Mouse (Mus musculus): ENCODE measurements around the gene Pgk1. TPM values are rescaled to one million over a fixed set of nuclear protein-coding genes. Genes with fewer than 3 reads are reported as not detected.

Pgk1 gene
- polyA plus RNA-seq, 1 experiment from 2014 or later: 172 TPM

- Histone ChIP-seq H3K9ac (peak within 1 kb of the TSS; percentile 76), H3K36me3 (no peaks in the 10 kb centered on the region), H3K4me2 (peak within 1 kb of the TSS; percentile 72), H3K4me3 (replicated peaks) (peak within 1 kb of the TSS; percentile 72), H3K27ac (no peak within 1 kb of the TSS), H3K4me1 (replicated peaks) (no peaks in the 10 kb centered on the region), H3K27me3 (no peaks in the 10 kb centered on the region), H3K9me3 (replicated peaks) (no peaks in the 10 kb centered on the region)
- 79% methylated on average over 25 of the region's 25 CpGs for WGBS (ENCODE audit: insufficient replicate concordance)
- no peak for DNase-seq
- ATAC-seq (ENCODE audit: low read depth): no peak
Measured at GRCm38 (mm10) chrX:106221058-106221457, 34.2 kb downstream of the Pgk1 start, which contains the start of gene Taf9b. Taf9b (minus strand) TSS chrX:106221158.

Other genes starting within 250 kb of the Pgk1 start
- 30.9 and 41.9 TPM in 2 replicates for gene Magt1, start 175.2 kb upstream of the Pgk1 start, polyA plus RNA-seq (2015; fragmentation: Nextera tagmentation; extraction: Ambion mirVana)
- gene Cox7b, start 171.4 kb upstream of the Pgk1 start, polyA plus RNA-seq (2015; fragmentation: Nextera tagmentation; extraction: Ambion mirVana): 303 and 349 TPM in 2 replicates
- gene Atp7a, start 159.8 kb upstream of the Pgk1 start, polyA plus RNA-seq (2015; fragmentation: Nextera tagmentation; extraction: Ambion mirVana): 6.7 and 8.5 TPM in 2 replicates
- gene Tlr13, start 43.9 kb upstream of the Pgk1 start, polyA plus RNA-seq (2015; fragmentation: Nextera tagmentation; extraction: Ambion mirVana): 0.43 and 0.67 TPM in 2 replicates
- 6.9 and 8.3 TPM in 2 replicates for gene Taf9b, start 34.1 kb downstream of the Pgk1 start, polyA plus RNA-seq (2015; fragmentation: Nextera tagmentation; extraction: Ambion mirVana)
- gene Fnd3c2, start 68.3 kb downstream of the Pgk1 start, polyA plus RNA-seq (2015; fragmentation: Nextera tagmentation; extraction: Ambion mirVana): not detected in 2 replicates

All from liver, embryonic 13.5 days (tissue).